14 mouse cellular contexts compared by ENCODE assay signal in genomic region chr6:120011440-120011839, GRCm38 (mm10).
"Had no signal": no experiment of that assay in that cellular context is flagged by ENCODE, and none has a peak within 500 bp of the region (broad histone marks: within the 10 kb centered on the region; RNA-seq: fewer than 3 reads in every experiment).

No protein-coding gene starts in this region.

- H3K9me3 ChIP-seq: kidney, embryonic 15.5 days; limb, embryonic 15.5 days; lung, embryonic 15.5 days; midbrain, embryonic 13.5 days had no signal

- H3K4me1 ChIP-seq: midbrain, embryonic 13.5 days had no signal

- H3K4me2 ChIP-seq: kidney, embryonic 15.5 days; limb, embryonic 15.5 days; lung, embryonic 15.5 days; midbrain, embryonic 13.5 days had no signal

- DNase-seq: kidney, adult 2 months; kidney, postnatal 25 days; layer of hippocampus, adult 9-11 months; layer of hippocampus, postnatal 36 days; lung, postnatal 14 days; right cerebral cortex, postnatal 14 days; thymus, postnatal 4 days had no signal

- H3K27me3 ChIP-seq: kidney, embryonic 15.5 days; limb, embryonic 15.5 days; lung, embryonic 15.5 days; midbrain, embryonic 13.5 days had no signal

- ATAC-seq: intestine, embryonic 16.5 days; midbrain, embryonic 13.5 days had no signal

- H3K27ac ChIP-seq: kidney, embryonic 15.5 days; limb, embryonic 15.5 days; lung, embryonic 15.5 days; macrophage; midbrain, embryonic 13.5 days; stomach, postnatal 0 days had no signal

- H3K4me3 ChIP-seq: kidney, embryonic 15.5 days; limb, embryonic 15.5 days; lung, embryonic 15.5 days; midbrain, embryonic 13.5 days had no signal

- H3K9ac ChIP-seq: kidney, embryonic 15.5 days; limb, embryonic 15.5 days; lung, embryonic 15.5 days; midbrain, embryonic 13.5 days had no signal

- H3K36me3 ChIP-seq: kidney, embryonic 15.5 days; limb, embryonic 15.5 days; lung, embryonic 15.5 days; midbrain, embryonic 13.5 days had no signal
